Mouse (Mus musculus): ENCODE measurements around the gene Lurap1. TPM values are rescaled to one million over a fixed set of nuclear protein-coding genes. Genes with fewer than 3 reads are reported as not detected.

The Lurap1 gene
- polyA plus RNA-seq, 1 experiment = not detected

DNA sequence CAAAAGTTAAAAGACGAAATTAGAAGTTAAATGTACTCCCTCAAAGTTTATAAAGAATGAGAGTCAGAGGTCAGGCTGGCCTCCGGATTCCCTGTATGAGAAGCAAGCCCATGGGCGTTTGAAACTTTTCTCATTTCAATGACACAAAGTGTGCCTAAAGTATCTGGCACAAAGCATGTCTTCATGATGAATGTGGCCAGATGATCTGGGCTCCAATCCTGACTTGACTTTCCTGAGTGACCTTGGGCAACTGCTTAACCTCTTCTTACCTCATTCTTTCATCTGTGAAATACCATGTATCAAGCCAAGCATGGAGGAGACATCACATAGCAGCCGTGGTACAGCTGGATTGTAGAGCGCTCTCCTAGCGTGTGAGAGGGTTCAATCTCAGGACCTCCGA, 8.9 kb downstream of the Lurap1 start:
- no peak for TF ChIP-seq GATA1 (IDR thresholded peaks at IDR 0.05; ENCODE audit: low read length)

DNA sequence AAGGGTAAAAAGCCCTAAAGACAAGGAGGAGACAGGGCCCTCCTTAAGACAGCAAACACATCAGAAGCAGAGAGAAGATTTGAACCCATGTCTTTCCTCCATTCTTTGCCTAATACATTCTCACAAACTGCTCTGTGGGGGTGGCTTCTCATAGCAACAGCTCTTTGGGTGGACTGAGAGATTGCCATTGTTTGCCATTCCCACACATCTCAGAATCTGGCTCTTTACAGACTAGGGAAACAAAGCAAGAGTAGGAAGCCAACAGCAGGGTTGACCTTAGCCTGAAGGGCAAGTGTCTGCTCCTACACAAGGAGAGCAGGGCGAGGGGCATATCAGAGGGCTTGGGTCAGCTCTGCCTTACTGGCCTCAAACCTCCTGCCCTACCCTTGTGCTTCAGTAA, 9.4 kb downstream of the Lurap1 start:
- TF ChIP-seq GATA1 (IDR thresholded peaks at IDR 0.05; ENCODE audit: low read length) = no peak

DNA sequence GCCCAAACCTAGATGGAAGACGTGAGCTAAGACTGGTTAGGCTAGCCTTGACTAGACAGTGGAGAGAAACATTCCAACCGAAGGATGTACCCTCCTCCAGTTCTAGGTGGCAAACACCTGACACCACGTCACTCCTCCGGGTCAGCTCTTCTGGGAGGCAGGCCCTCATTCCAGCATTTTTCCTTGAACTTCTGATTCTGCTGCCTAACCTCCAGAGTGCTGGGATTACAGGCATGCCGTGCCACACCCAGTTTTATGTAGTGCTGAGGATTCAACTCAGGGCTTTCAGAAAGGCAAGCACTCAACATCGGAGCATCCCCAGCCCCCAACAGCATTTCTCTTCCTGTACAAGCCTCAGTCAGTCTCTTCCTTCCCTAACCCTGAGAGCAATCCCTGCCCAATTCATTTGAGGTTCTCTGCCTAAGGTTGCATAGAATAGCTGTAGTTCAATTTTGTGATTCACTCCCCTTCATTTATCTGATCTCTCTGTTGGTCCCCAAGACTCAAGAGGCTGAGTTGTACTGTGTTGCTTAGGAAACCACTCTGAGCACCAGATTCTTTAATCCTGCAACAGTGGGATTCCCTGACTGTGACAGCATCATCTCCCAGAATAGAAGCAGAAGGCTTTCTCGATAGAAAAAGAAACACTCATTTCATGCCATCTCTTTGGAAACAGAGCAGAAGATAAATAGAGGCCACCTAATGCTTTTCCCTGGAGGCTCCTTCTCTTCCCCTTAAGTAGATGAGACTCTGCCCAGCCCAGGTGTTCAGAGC, 10.2 kb downstream of the Lurap1 start:
- TF ChIP-seq GATA1 (IDR thresholded peaks at IDR 0.05; ENCODE audit: low read length) = no peak

DNA sequence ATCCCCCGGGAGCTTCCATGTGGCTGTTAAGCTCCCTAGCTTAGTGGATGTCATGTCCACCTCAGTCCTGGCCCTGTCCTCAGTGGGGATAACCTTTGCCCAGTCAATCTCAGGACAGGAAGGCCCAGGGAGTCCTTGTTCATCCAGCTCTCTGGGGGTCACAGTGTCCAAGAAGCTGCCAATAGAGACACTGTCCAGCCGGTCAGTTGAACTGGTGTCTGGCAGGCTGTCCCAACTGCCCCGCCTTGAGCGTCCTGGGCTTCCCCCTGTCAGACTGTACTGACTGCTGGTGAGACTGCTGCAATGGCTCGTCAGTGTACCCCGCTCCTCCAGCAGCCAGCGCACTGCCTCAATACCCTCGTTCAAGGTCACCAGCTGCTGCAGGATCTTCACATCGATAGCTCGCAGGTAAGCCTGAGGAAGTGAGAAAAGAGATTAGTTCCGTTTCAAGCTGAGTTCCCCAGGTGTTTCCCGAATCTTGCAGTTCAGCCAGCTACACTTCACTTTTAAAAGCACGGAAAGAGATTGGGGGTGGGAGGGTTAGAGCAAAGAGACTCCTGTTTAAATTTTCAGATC, 13.6 kb downstream of the Lurap1 start:
- no peak for TF ChIP-seq GATA1 (IDR thresholded peaks at IDR 0.05; ENCODE audit: low read length)

DNA sequence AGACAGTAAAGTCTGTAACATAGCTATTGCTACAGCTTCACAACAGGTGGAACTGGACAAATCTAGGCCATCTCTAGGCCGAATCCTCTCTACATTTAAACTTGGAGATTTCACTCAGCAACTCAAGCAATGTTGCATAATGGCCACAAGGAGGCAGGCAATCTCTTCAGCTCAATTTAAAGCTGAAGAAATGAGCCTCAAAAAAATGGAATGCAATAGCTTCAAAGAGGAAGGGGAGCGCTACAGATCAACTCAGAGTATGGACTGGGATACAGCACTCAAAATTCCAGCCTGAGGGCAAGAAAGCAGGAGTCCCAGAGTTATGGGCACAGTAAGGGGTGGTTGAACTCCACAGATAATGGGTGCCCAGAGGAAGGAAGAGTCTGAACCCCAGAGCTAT, 16.1 kb downstream of the Lurap1 start:
- no peak for TF ChIP-seq GATA1 (IDR thresholded peaks at IDR 0.05; ENCODE audit: low read length)

DNA sequence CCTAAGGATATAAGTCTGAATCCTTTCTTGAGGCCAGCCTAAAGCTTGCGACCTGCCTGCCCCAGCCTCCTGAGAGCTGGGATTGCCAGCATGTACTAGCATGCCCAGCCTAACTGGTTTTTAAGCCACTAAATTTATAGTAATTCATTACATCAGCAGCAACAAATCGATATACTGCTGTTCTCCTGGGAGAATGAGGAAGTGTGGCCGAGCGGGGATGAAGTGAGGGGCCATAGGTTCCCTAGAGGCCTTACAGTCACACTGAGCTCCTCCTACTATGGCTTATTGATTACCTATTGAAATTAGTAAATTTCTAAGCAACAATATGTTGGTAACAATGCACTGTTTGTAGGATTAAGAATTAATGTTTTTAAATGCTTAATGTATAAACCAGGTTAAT, 18.0 kb downstream of the Lurap1 start:
- no peak for TF ChIP-seq GATA1 (IDR thresholded peaks at IDR 0.05; ENCODE audit: low read length)

DNA sequence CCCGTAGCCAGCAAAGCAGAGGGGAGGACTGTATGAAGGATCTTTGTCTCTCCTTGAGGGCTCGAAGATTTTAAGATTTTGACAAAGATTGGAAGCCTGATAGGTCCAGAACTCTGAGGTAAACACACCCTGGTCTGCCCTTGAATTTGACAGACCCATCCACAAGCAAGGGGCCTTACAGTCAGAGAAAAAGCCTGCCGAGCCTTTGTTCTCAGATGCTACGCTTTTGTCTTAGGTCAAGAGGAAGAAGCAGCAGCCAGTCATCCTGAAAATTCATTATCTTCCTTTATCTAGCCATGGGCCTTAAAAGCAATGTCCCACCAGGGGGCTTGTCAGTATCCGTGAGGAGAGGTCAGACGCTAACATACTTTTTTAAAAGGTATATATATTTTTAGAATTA, 23.2 kb downstream of the Lurap1 start:
- no peak for TF ChIP-seq GATA1 (IDR thresholded peaks at IDR 0.05; ENCODE audit: low read length)

DNA sequence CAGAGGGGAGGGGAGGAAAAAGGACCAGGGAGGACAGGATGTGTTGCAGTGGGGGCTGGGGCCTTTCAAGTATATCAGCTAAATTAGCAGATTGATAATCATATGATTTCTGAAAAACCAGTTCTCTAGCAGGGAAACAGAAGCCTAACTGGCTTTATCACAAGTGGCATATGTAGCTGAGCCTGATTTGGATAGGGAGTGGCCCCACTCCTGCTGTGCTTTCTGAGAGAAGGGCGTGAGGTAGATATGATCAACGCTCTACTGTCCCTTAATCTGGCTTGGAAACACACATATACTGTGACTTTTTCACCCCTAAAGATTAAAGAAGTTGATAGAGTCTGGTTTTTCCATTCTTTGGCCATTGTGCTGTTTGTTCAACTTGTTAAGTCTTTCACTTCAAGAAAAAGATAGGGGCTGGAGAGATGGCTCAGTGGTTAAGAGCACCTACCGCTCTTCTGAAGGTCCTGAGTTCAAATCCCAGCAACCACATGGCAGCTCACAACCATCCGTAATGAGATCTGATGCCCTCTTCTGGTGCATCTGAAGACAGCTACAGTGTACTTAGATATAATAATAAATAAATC, 25.2 kb downstream of the Lurap1 start:
- TF ChIP-seq GATA1 (IDR thresholded peaks at IDR 0.05; ENCODE audit: low read length) = peak; percentile 93

DNA sequence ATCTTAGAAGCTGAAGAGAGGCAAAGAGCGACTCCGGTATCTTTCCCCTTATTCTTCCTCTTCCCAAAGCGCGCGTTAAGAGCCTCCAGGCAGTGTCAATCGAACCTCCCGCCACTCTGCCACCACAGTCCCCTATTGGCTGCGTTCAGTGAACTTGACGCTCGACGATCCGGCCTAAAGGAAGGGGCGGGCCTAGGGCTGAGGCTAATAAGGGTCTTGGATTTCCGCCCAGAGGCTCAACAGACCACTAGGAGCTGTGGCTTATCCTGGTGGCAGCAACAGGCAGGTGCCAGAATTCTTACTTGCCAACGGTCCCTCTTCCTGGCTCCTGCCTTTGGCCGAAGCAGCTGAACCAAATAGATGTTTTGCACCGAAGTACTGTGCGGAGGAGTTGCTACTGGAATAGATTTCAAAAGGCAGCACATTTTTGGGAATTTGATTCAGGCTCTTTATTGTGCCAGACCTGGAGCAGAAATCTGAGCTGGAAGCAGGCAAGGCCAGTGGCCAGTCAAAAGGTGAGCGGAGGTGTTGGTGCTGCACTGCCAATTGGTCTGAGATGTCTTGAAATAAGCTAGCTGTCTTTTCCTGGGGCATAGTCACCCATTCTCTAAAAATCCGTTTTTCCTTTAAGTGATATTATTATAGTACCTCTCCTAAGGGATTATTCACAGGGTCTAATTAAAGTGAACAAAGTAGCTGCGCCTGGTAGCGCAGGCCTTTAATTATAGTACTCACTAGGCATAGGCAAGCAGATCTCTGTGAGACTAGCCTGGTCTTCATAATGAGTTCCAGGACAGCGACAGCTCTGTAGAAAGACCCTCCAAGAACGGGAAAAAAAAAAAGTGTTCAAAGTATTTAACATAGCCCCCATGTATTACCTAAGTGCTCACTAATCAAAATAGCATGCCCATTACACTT, 27.3 kb downstream of the Lurap1 start, which contains the start of the genes Rad54l and Pomgnt1:
TSS of gene Rad54l (minus strand) at position 89 of the 918 bp plus-strand sequence.
TSS of gene Pomgnt1 (plus strand) at position 239 of the 918 bp plus-strand sequence.
- TF ChIP-seq GATA1 (IDR thresholded peaks at IDR 0.05; ENCODE audit: low read length) = no peak

DNA sequence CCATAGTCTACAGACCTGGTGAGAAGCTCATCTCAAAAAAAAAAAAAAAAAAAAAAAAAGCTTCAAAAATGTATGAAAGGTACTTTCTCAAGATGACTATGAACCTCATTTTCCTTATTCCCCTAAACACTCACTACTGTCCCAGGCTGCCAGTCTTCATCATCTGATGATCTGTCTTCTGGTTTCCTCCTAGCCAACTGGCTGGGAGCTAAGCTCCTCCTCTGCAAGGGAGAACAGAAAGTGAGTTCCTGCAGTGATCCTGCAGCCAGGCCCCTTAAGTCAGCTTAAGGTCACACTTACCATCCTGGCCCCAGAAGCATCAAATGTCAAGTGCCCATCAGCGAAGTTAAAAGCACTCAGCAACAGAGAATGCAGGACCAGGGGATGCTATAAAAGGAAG, 28.4 kb downstream of the Lurap1 start:
- TF ChIP-seq GATA1 (IDR thresholded peaks at IDR 0.05; ENCODE audit: low read length) = no peak

DNA sequence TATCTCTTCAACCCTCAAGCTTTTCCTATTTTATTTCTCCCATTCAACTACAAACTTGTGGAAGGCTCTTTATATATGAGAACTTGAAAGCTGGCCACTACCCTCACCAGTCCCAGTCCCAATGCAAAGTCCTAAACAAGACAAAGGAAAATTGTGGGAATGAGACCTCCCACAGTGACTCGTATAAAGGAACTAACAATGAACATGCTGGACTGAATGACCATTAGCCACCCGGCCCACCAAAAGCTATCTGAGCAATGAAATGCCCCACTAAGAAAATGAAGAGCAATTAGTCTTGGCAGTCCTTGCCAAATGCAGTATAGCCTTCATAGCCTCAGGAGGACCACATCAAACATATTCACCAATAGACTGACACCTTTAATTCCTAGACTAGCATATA, 39.7 kb downstream of the Lurap1 start:
- TF ChIP-seq GATA1 (IDR thresholded peaks at IDR 0.05; ENCODE audit: low read length) = no peak

DNA sequence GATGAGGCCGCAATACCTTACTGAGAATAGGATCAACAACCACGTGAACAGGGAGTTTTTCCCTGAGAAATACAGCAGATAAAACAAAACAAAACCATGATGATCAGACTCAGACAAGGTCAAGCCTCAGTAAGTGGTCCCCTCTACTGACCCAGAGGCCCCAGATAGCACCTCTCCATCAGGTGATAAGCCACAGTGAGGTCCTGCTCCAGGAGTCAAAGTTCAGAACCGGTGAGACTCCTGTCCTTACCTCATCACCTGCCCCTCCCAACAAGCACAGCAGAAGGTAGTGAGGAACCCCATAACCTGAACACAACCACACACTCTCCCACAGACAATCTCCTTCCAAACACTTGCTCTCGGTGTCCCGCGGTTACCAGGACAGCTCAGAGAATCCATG, 40.4 kb downstream of the Lurap1 start:
- no peak for TF ChIP-seq GATA1 (IDR thresholded peaks at IDR 0.05; ENCODE audit: low read length)

DNA sequence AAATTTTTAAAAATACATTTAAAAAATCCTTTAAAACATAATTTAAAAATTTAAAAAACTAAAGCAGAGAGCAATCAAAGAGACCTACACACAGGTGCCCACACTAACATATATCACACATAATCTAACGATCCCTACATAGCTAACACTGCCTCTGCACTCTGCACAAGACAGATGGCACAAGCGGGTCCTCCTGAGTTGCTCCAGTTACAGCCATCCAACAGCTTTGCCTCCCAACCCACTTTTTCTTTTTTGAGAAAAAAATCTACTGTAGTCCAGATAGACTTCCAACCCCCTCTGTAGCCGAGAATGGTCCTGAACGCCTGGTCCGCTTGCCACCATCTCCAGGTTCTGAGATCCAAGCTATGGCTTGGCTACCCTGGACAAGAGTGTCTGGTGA, 45.9 kb downstream of the Lurap1 start:
- no peak for TF ChIP-seq GATA1 (IDR thresholded peaks at IDR 0.05; ENCODE audit: low read length)

DNA sequence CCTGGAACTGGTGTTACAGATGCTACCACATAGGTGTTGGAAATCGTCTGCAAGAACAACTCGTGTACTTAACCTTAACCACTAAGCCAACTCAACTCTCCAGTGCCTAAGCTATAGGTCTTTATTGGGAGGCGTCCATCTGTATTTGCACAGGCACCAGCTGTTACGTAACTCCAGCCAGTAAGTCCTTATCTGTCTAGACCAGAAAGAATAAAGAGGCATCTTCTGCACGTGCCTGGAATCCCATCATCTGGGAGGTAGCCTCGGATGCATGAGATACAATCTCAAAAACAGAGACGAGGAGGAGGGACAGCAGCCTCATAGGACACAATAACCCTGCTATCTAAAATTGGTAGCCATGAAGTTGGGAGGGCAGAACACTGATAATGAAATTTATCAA, 50.2 kb downstream of the Lurap1 start:
- TF ChIP-seq GATA1 (IDR thresholded peaks at IDR 0.05; ENCODE audit: low read length) = peak; percentile 93

DNA sequence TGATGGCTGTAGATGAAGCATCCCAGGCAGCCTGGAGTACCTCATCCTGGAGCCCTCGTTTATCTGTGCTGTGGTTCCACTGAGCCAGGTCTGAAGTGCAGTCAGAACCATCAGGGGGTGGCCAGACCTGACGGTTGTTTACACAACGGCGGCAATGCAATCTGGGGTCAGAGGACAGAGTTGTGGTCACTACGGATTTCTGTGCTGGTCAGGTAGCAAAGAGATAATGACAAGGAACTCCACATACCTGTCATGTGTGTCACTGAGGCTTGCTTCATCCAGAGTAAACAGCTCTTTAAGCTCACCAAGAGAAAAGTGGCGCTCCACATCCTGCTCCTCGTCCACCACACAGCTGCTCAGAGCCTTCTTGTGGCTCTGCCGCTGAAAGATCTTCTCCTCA, 53.9 kb downstream of the Lurap1 start:
- TF ChIP-seq GATA1 (IDR thresholded peaks at IDR 0.05; ENCODE audit: low read length) = no peak

DNA sequence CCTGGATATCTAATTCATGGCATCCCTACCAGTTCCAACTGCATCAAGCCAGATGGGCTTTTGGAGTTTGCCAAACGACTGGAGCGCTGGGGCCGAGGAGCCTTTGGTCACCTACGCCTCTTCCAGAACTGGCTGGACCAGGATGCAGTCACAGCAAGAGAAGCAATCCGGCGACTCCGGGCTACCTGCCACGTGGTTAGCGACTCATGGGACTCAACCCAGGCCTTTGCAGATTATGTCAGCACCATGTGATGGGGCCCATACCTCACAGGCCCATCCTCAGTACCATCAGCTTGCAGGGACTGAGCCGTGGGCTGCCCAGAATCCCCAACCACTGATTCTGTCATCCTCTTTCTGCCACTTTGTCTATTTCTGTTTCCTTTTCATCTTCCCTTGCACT, 54.8 kb downstream of the Lurap1 start:
- TF ChIP-seq GATA1 (IDR thresholded peaks at IDR 0.05; ENCODE audit: low read length) = no peak
